Mouse (Mus musculus): ENCODE results near the gene Tmem263. TPM values are rescaled to one million over a fixed set of nuclear protein-coding genes. Genes with fewer than 3 reads are reported as not detected.

The Tmem263 gene
- 11.8 and 14.0 TPM in 2 replicates for total RNA-seq (2015)
- 13.0 and 14.5 TPM in 2 replicates for total RNA-seq (2017)

- peak; percentile 81 for ATAC-seq (ENCODE audit: poor library complexity, severe bottlenecking)
Measured at GRCm38 (mm10) chr10:85102247-85103084, at the start of gene Tmem263, which contains the start of gene Fhl4. TSS of gene Tmem263 (plus strand) at chr10:85102627. TSS of gene Fhl4 (minus strand) at chr10:85102495.

DNA sequence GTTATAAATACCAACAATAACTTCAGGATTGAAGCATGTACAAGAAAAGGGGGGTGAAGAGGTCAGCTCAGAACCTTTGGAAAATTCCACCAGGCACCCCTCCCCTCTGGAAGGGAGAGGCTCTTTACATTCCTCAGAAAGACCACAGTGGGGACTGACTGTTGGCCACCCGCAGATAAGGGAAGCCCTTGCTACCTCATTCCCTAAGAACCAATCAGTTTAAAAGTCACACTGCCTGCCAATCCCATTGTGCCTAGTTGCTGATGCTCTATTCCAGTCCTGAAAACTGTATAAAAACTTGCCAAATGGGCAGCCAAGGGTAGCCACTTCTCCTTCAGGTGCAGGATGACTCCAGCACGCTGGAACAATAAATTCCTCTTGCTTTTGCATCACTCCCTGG is 47.6 kb upstream of the Tmem263 start:
- ATAC-seq (ENCODE audit: poor library complexity, severe bottlenecking) = no peak

GRCm38 (mm10) chr10:85071605-85072152 is 30.7 kb upstream of the Tmem263 start:
- no peak for ATAC-seq (ENCODE audit: poor library complexity, severe bottlenecking)

GRCm38 (mm10) chr10:85101841-85102240 is 586 bp upstream of the Tmem263 start:
- peak; percentile 16; the same call in 1 of the 2 replicates for ATAC-seq (ENCODE audit: poor library complexity, severe bottlenecking)

- ATAC-seq (ENCODE audit: poor library complexity, severe bottlenecking) = peak; percentile 28
Measured at GRCm38 (mm10) chr10:85103085-85103885, 858 bp downstream of the Tmem263 start.

- no peak for ATAC-seq (ENCODE audit: poor library complexity, severe bottlenecking)
Measured at GRCm38 (mm10) chr10:85114409-85114808, 12.0 kb downstream of the Tmem263 start.

- ATAC-seq (ENCODE audit: poor library complexity, severe bottlenecking) = no peak
Measured at GRCm38 (mm10) chr10:85125184-85125583, 22.8 kb downstream of the Tmem263 start.

- ATAC-seq (ENCODE audit: poor library complexity, severe bottlenecking) = peak; percentile 95
Measured at GRCm38 (mm10) chr10:85127395-85128287, 25.2 kb downstream of the Tmem263 start, which contains the start of gene Mterf2. TSS of gene Mterf2 (minus strand) at chr10:85128027.

DNA sequence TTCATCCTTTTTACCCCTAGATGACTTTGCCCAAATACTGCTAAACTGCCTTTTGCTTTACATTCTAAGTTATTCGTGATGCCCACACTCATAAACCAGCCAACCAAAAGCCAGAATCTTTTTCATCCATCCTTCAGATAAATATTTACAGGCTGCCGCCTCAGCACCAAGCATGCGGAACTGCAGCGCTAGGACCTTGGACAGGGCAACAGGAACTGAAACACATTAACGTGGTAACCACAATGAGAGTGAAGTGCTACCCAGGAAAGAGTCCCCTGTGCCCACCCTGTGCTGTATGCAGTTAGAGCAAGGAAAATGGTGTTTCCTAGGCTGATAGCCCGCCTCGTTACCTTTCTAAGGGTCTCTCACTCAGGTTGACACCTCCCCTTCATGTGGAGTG is 26.0 kb downstream of the Tmem263 start:
- ATAC-seq (ENCODE audit: poor library complexity, severe bottlenecking) = peak; percentile 74

- ATAC-seq (ENCODE audit: poor library complexity, severe bottlenecking) = no peak
Measured at GRCm38 (mm10) chr10:85136573-85136972, 34.1 kb downstream of the Tmem263 start.

GRCm38 (mm10) chr10:85141465-85141864 is 39.0 kb downstream of the Tmem263 start:
- no peak for ATAC-seq (ENCODE audit: poor library complexity, severe bottlenecking)

DNA sequence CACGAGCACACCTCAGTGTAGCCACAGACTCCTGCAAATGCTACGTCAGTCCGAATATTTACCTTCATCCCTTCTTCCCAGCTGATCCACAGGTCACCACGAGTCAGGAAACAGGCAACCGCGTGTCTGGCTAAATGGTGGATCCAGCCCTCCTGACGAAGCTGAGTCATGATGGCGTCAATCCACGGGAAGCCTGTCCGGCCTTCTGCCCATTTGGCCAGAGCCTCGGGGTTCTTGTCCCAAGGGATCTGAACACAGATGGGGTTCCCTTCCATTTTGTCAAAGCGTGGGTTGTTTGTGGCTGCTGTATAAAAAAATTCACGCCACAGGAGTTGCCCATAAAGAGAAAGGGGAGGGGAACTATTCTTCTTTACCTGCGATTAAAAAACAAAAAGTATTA is 43.9 kb downstream of the Tmem263 start:
- no peak for ATAC-seq (ENCODE audit: poor library complexity, severe bottlenecking)

DNA sequence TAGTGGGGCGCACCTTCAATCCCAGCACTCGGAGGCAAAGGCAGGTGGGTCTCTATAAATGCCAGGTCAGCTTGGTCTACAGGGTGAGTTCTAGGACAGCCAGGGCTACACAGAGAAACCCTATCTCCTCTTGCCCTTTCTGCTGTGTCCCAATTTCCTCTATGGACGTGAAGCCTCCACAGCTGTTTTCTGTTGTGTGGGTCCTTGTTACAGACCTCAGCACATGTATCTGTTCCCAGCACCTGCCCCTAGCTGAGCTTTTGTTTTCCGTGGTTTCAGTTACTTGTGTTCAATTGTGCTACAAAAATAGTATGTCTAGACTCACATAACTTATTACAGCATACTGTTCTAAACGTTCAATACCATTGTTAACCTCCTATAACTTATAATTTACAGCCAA is 46.8 kb downstream of the Tmem263 start:
- ATAC-seq (ENCODE audit: poor library complexity, severe bottlenecking) = no peak

DNA sequence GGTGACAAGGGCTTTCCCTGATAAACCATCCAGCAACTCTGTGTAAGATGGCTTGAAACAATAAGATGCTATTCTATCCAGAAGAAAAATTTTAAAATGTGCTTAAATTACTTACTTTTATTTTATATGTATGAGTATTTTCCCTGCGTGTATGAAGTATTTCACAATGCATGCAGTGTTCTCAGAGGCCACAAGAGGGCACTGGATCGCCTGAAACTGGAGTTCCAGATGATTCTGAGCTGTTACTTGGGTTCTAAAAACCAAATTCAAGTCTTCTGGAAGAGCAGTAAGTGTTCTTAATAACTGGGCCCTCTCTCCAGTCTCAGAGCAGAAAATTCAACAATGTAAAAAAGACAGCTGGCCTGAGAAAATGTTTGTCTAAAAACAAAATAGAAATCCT is 51.8 kb downstream of the Tmem263 start:
- ATAC-seq (ENCODE audit: poor library complexity, severe bottlenecking) = peak; percentile 86

DNA sequence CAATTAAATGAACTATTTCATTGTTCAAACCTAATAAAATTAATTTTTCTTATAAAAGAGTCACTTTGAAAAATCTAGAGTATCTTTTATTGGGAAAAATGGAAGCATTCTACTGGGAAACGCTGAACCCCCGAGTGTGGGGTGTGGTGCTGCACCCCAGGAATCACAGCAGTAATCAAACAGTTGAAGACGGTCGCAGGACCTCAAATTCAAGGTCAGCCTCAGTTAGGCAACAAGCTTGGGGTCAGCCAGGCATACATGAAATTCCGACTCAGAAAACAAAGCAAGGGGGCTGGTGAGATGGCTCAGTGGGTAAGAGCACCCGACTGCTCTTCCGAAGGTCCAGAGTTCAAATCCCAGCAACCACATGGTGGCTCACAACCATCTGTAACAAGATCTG is 55.0 kb downstream of the Tmem263 start:
- ATAC-seq (ENCODE audit: poor library complexity, severe bottlenecking) = no peak

GRCm38 (mm10) chr10:85159989-85160619 is 57.7 kb downstream of the Tmem263 start:
- no peak for ATAC-seq (ENCODE audit: poor library complexity, severe bottlenecking)

- peak; percentile 64 for ATAC-seq (ENCODE audit: poor library complexity, severe bottlenecking)
Measured at GRCm38 (mm10) chr10:85161745-85162351, 59.4 kb downstream of the Tmem263 start.

DNA sequence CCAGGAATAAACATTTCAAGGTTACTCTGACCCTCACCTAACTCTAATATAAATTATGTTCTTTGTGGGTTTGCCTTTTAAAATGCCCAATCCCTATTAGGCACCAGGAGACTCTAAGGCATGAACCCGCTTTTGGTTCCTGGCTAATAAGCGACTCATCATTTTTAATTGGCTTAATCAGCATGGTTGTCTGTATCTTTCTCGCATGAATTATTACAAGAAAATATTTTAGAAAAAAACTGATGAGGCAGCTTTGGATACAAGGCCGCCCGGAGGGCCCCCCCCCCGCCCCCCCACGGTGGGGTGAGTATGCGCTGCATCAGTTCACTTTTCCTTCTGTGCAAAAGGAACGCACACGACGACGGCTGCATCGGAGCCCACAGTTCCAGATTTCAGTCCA is 62.4 kb downstream of the Tmem263 start:
- ATAC-seq (ENCODE audit: poor library complexity, severe bottlenecking) = no peak

GRCm38 (mm10) chr10:85165306-85165705 is 62.9 kb downstream of the Tmem263 start:
- no peak for ATAC-seq (ENCODE audit: poor library complexity, severe bottlenecking)

Measured in megakaryocyte, adult 5-6 weeks (primary cell).